Mouse (Mus musculus): ENCODE measurements around the gene 2310034G01Rik. TPM values are rescaled to one million over a fixed set of nuclear protein-coding genes. Genes with fewer than 3 reads are reported as not detected.

The 2310034G01Rik gene
- polyA plus RNA-seq, 1 experiment from 2014 or later: 1.8 TPM

GRCm38 (mm10) chr19:46323716-46324115 lies 26.4 kb downstream of the 2310034G01Rik start:
- H3K4me2 ChIP-seq (ENCODE audit: low read depth, severe bottlenecking): no peak overlapping the region
- no peak for DNase-seq (ENCODE audit: low spot score)
- 57% methylated on average over 5 of the region's 5 CpGs for WGBS
- peaks cover 5% of the 10 kb centered on the region for H3K4me1 ChIP-seq (ENCODE audit: control insufficient read depth, insufficient read depth, low read length)
- no peak overlapping the region for H3K27ac ChIP-seq (replicated peaks; ENCODE audit: low read depth, low read length)
- H3K36me3 ChIP-seq (ENCODE audit: control insufficient read depth, insufficient read depth, low read length): no peaks in the 10 kb centered on the region
- no peak overlapping the region for H3K4me3 ChIP-seq (ENCODE audit: low read depth, low read length)
- no peak overlapping the region for H3K9ac ChIP-seq (ENCODE audit: low read length)
- H3K9me3 ChIP-seq (ENCODE audit: control insufficient read depth, low read length): no peaks in the 10 kb centered on the region
- no peak for ATAC-seq (ENCODE audit: insufficient number of reproducible peaks, low FRiP score, low TSS enrichment, low read depth)
- H3K27me3 ChIP-seq (ENCODE audit: control insufficient read depth, insufficient read depth, low read length): peaks cover 89% of the 10 kb centered on the region

DNA sequence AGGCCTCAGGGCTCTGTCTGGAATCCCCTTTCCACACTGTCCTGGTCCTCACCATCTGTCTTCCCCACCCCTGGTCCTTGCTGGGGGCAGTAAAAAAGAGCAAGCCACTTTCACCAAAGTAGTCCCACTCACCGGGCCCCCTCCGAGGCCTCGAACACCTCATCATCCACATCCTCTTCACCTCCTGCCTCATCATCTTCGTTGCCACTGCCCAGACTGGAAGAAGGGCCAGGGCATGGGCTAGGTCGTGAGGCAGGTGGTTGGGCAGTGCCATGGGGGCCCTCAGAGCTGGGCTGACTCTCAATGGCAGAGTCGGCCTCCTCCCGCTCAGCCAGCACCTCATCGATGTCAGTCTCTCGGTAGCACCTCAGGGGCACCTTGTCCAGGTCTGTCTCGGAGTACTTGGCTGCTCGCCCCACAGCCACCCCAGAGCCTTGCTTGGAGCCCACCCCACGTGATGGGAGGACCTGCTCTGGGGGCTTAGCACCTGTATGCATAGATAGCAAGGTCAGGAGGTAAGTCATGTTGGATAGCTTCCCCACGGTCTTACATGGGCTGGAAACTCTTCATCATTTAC lies 27.0 kb downstream of the 2310034G01Rik start:
- H3K9ac ChIP-seq (ENCODE audit: low read length): no peak overlapping the region
- DNase-seq (ENCODE audit: low spot score) (no peak), ATAC-seq (ENCODE audit: insufficient number of reproducible peaks, low FRiP score, low TSS enrichment, low read depth) (no peak)
- no peak overlapping the region for H3K4me3 ChIP-seq (ENCODE audit: low read depth, low read length)
- H3K4me2 ChIP-seq (ENCODE audit: low read depth, severe bottlenecking): no peak overlapping the region
- WGBS: 79% methylated on average over 13 of the region's 13 CpGs
- H3K9me3 ChIP-seq (ENCODE audit: control insufficient read depth, low read length): no peaks in the 10 kb centered on the region
- H3K4me1 ChIP-seq (ENCODE audit: control insufficient read depth, insufficient read depth, low read length): peaks cover 7% of the 10 kb centered on the region
- H3K27ac ChIP-seq (replicated peaks; ENCODE audit: low read depth, low read length): no peak overlapping the region
- no peaks in the 10 kb centered on the region for H3K36me3 ChIP-seq (ENCODE audit: control insufficient read depth, insufficient read depth, low read length)
- H3K27me3 ChIP-seq (ENCODE audit: control insufficient read depth, insufficient read depth, low read length): peaks cover 95% of the 10 kb centered on the region

- 60% methylated on average over 11 of the region's 11 CpGs for WGBS
Measured at GRCm38 (mm10) chr19:46322144-46322995, 27.7 kb downstream of the 2310034G01Rik start.

GRCm38 (mm10) chr19:46321101-46321943 lies 28.8 kb downstream of the 2310034G01Rik start:
- DNase-seq (ENCODE audit: low spot score) (peak; percentile 34), ATAC-seq (ENCODE audit: insufficient number of reproducible peaks, low FRiP score, low TSS enrichment, low read depth) (no peak)
- Histone ChIP-seq H3K4me2 (ENCODE audit: low read depth, severe bottlenecking) (no peak overlapping the region), H3K36me3 (ENCODE audit: control insufficient read depth, insufficient read depth, low read length) (no peaks in the 10 kb centered on the region), H3K9me3 (ENCODE audit: control insufficient read depth, low read length) (no peaks in the 10 kb centered on the region; the same call in 1 of the 2 replicates), H3K27ac (replicated peaks; ENCODE audit: low read depth, low read length) (no peak overlapping the region), H3K27me3 (ENCODE audit: control insufficient read depth, insufficient read depth, low read length) (peaks cover 98% of the 10 kb centered on the region), H3K4me1 (ENCODE audit: control insufficient read depth, insufficient read depth, low read length) (peaks cover 13% of the 10 kb centered on the region), H3K4me3 (ENCODE audit: low read depth, low read length) (no peak overlapping the region), H3K9ac (ENCODE audit: low read length) (no peak overlapping the region)
- WGBS: 29% methylated on average over 6 of the region's 6 CpGs

More at GRCm38 (mm10) chr19:46322144-46322995, 27.7 kb downstream of the 2310034G01Rik start:
- Histone ChIP-seq H3K36me3 (ENCODE audit: control insufficient read depth, insufficient read depth, low read length) (no peaks in the 10 kb centered on the region), H3K27ac (replicated peaks; ENCODE audit: low read depth, low read length) (no peak overlapping the region), H3K27me3 (ENCODE audit: control insufficient read depth, insufficient read depth, low read length) (peaks cover 98% of the 10 kb centered on the region), H3K9me3 (ENCODE audit: control insufficient read depth, low read length) (no peaks in the 10 kb centered on the region), H3K4me1 (ENCODE audit: control insufficient read depth, insufficient read depth, low read length) (peaks cover 13% of the 10 kb centered on the region), H3K4me2 (ENCODE audit: low read depth, severe bottlenecking) (no peak overlapping the region; the same call in 1 of the 2 replicates), H3K9ac (ENCODE audit: low read length) (no peak overlapping the region), H3K4me3 (ENCODE audit: low read depth, low read length) (no peak overlapping the region)
- ATAC-seq (ENCODE audit: insufficient number of reproducible peaks, low FRiP score, low TSS enrichment, low read depth) (no peak), DNase-seq (ENCODE audit: low spot score) (no peak)

DNA sequence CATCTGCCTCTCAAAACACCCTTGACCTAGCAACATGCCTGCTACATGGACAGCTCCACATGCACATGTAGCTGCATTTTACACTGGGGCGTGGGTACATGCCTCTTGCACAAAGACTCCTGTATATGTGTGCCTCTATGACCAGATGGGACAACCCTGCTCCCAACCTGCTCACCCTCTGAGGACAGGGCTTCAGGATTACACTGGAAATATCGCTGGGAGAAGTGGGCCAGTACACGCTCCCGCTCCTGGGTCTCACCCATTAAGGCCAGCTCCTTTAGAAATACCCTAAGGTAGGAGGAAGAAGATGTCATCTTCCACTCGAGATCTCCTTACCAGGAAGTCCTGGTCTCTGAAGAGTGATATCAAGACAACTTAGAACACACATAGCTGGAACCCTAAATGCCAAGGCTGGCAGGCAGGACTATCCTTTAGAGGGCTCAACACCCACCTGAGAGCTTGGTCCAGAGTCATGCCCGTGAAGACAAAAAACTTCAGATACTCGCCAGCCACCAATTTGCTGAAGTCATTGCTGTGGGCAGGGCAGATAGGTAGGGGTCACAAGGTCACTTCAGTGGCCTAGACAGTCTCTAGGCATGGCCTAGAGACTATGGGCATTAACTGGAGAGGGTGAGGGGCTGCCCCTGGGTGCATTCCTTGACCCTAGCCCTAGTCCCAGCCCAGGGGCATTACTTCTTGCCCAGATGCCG lies 29.9 kb downstream of the 2310034G01Rik start:
- no peaks in the 10 kb centered on the region for H3K36me3 ChIP-seq (ENCODE audit: control insufficient read depth, insufficient read depth, low read length)
- H3K4me2 ChIP-seq (ENCODE audit: low read depth, severe bottlenecking): no peak overlapping the region
- no peak overlapping the region for H3K9ac ChIP-seq (ENCODE audit: low read length)
- no peak overlapping the region for H3K4me3 ChIP-seq (ENCODE audit: low read depth, low read length)
- H3K27ac ChIP-seq (replicated peaks; ENCODE audit: low read depth, low read length): no peak overlapping the region
- ATAC-seq (ENCODE audit: insufficient number of reproducible peaks, low FRiP score, low TSS enrichment, low read depth): no peak
- H3K27me3 ChIP-seq (ENCODE audit: control insufficient read depth, insufficient read depth, low read length): peaks cover 98% of the 10 kb centered on the region
- WGBS: 77% methylated on average over 8 of the region's 8 CpGs
- H3K4me1 ChIP-seq (ENCODE audit: control insufficient read depth, insufficient read depth, low read length): peaks cover 13% of the 10 kb centered on the region
- H3K9me3 ChIP-seq (ENCODE audit: control insufficient read depth, low read length): no peaks in the 10 kb centered on the region; the same call in 1 of the 2 replicates
- no peak for DNase-seq (ENCODE audit: low spot score)

- no peak overlapping the region for H3K9ac ChIP-seq (ENCODE audit: low read length)
- 11% methylated on average over 16 of the region's 16 CpGs for WGBS
- H3K27me3 ChIP-seq (ENCODE audit: control insufficient read depth, insufficient read depth, low read length): peaks cover 98% of the 10 kb centered on the region
- H3K4me1 ChIP-seq (ENCODE audit: control insufficient read depth, insufficient read depth, low read length): peaks cover 13% of the 10 kb centered on the region
- no peaks in the 10 kb centered on the region; the same call in 1 of the 2 replicates for H3K9me3 ChIP-seq (ENCODE audit: control insufficient read depth, low read length)
- H3K4me3 ChIP-seq (ENCODE audit: low read depth, low read length): 0 out of 2 replicates have a peak overlapping the region, but pooled peaks have one; percentile 28
- no peak overlapping the region; the same call in 1 of the 2 replicates for H3K4me2 ChIP-seq (ENCODE audit: low read depth, severe bottlenecking)
- peak; percentile 65 for DNase-seq (ENCODE audit: low spot score)
- no peaks in the 10 kb centered on the region for H3K36me3 ChIP-seq (ENCODE audit: control insufficient read depth, insufficient read depth, low read length)
- H3K27ac ChIP-seq (replicated peaks; ENCODE audit: low read depth, low read length): no peak overlapping the region
- no peak for ATAC-seq (ENCODE audit: insufficient number of reproducible peaks, low FRiP score, low TSS enrichment, low read depth)
Measured at GRCm38 (mm10) chr19:46318586-46319378, 31.3 kb downstream of the 2310034G01Rik start.

DNA sequence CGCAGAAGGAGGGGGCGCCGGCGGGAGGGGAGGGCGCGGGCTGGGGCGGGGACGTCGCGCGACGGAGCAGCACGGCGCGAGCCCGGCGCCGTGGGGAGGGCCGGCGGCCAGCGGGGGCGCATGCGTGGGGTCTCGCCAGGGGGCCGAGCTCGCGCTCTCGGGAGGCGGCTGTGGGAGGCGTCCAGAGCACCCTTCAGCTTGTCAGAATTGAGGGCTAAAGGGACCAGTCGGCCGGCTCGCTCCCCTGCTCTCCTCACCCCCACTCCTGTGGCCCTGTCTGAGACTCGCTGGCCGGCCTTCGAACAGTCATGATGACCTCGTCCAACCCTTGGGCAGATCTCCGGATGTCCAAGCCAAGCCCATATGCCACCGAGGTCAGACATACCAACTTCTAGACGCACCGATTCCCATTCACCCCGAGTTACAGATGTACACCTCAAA lies 32.1 kb downstream of the 2310034G01Rik start:
- DNase-seq (ENCODE audit: low spot score) (no peak), ATAC-seq (ENCODE audit: insufficient number of reproducible peaks, low FRiP score, low TSS enrichment, low read depth) (no peak)
- H3K9me3 ChIP-seq (ENCODE audit: control insufficient read depth, low read length): no peaks in the 10 kb centered on the region; the same call in 1 of the 2 replicates
- peaks cover 13% of the 10 kb centered on the region for H3K4me1 ChIP-seq (ENCODE audit: control insufficient read depth, insufficient read depth, low read length)
- peak overlapping the region; percentile 22; the same call in 1 of the 2 replicates for H3K9ac ChIP-seq (ENCODE audit: low read length)
- WGBS: 3% methylated on average over 39 of the region's 42 CpGs
- peak overlapping the region; percentile 28; the same call in 1 of the 2 replicates for H3K4me3 ChIP-seq (ENCODE audit: low read depth, low read length)
- no peak overlapping the region for H3K27ac ChIP-seq (replicated peaks; ENCODE audit: low read depth, low read length)
- peak overlapping the region; percentile 77 for H3K4me2 ChIP-seq (ENCODE audit: low read depth, severe bottlenecking)
- no peaks in the 10 kb centered on the region for H3K36me3 ChIP-seq (ENCODE audit: control insufficient read depth, insufficient read depth, low read length)
- H3K27me3 ChIP-seq (ENCODE audit: control insufficient read depth, insufficient read depth, low read length): peaks cover 98% of the 10 kb centered on the region
